Mouse (Mus musculus) layer of hippocampus, postnatal 25 days (tissue): ENCODE measurements around the gene Pgm2l1. TPM values are rescaled to one million over a fixed set of nuclear protein-coding genes. Genes with fewer than 3 reads are reported as not detected.
"Not testable (repeated sequence)": the region's sequence is repeated elsewhere in the genome, so short reads cannot be mapped to it uniquely, and the experiment has no call there.

Source experiments
- DNase-seq, 2 experiments: peaks; one replicate each; pipeline ENCODE4 v3.0.0; 2022; ENCODE audit warnings: mixed read lengths in 2 of 2, low spot score in 1 of 2; ENCODE audit errors: extremely low spot score in 1 of 2
- total RNA-seq, 2 experiments: library from RNA; stranded (reverse); gene quantifications; 2 replicates each; pipeline ENCODE4 v1.2.3; 2021

Gene Pgm2l1
- total RNA-seq, 2 experiments from 2014 or later, result 267 to 298 TPM

GRCm38 (mm10) chr7:100227896-100228525 lies 817 bp downstream of the Pgm2l1 start:
- DNase-seq, result peak in 1 of 2 experiments; percentile 26

GRCm38 (mm10) chr7:100228957-100229356 lies 1.8 kb downstream of the Pgm2l1 start:
- DNase-seq, result no peak

DNA sequence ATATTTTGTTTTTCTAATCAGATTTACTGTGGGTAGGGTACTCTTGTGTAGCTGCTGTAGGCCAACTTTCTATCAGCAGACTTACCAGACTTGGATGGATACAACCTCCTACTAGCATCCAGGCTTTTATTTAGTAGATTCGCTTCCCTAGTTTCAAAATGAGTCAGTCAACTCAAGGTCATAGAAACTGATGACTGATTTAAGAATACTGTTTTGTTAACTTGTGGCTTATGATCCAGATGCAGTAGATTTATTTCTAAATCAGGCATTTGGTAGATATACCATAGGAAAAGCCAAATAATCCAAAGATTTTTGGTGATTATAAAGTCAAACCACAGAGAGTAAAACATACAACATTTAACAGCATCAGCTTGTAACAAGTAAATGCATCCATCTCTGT lies 3.5 kb downstream of the Pgm2l1 start:
- no peak for DNase-seq

GRCm38 (mm10) chr7:100231661-100232060 lies 4.5 kb downstream of the Pgm2l1 start:
- DNase-seq, result no peak

- no peak for DNase-seq
Measured at GRCm38 (mm10) chr7:100233681-100234080, 6.5 kb downstream of the Pgm2l1 start.

DNA sequence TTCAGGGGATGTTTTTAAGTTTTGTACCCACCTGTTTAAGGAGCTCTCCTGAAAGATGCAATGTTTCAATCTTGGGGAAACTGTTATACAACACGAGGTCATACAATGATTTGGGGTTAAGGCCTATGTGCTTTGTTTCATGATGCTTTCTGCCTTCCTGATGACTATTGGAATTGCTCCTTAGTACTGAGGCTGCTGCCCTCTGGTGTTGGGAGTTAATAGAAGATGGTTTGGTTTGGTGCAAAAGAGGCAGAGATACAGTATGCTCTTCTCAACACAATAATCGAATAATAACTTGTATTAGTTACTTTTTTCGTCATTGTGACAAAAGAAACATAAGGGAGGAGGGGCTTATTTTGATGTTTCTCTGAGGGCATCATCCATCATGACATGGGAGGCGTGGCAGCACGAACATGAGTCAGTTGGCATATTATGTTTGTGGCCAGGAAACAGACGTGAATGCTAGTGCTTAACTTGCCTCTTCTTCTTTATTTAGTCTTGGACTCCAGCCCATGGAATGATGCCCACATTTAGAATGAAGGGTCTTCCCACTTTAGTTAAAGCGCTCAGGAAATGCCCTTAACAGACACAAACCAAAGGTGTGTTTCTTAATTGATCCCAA lies 7.2 kb downstream of the Pgm2l1 start:
- DNase-seq, result peak in 1 of 2 experiments; percentile 33

DNA sequence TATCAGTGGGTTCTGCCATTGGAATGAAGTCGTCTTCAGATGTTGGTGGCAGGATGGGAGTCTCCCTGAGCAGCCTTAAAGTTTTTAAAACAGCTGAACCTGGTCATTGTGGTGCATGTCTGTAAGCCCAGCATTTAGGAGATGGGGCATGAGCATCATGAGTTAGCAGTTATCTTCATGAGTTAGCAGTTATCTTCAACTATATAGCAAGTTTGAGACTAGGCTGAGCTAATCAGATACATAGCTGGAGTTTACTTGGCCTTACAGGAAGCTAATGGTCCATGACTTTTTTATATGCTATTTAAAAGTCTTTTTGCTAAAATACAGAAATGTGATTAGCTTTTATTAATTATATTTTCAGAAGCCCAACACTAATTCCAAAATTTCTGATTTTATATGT lies 11.1 kb downstream of the Pgm2l1 start:
- no peak for DNase-seq

DNA sequence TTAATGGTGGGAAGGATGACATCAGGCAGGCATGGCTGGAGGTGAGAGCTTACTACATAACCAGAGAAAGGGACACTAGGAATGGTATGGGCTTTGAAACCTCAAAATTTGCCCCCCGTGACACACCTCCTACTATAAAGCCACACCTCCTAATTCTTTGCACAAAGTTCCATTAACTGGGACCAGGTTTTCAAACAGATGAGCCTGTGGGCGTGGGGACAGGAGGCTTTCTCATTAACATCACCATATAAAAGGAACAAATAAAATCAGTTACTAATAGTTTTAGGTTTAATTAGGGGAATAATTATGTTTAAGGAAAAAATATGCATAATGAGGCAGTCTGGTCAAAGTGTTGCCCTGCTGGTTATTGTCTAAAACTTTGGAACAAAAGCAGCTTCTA lies 13.4 kb downstream of the Pgm2l1 start:
- DNase-seq, result peak in 1 of 2 experiments; percentile 27

DNA sequence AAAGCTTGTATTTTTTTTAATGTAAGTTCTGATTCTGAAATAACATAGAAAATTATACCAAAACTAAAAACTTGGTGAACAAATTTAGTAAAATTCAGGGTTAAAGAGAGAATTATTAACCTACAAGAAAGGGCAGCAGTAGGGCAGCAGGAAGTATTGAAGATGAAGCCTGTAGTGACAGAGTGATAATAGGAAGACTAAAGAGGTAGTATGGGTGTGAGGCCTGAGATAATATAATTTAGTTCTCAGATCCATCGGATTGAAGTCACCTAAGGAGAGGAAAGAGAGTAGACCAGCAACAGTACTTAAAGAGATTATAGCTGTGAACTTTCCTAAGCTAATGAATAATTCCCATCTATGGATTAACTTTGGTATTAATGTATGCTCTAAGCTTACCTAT lies 15.8 kb downstream of the Pgm2l1 start:
- DNase-seq, result no peak

DNA sequence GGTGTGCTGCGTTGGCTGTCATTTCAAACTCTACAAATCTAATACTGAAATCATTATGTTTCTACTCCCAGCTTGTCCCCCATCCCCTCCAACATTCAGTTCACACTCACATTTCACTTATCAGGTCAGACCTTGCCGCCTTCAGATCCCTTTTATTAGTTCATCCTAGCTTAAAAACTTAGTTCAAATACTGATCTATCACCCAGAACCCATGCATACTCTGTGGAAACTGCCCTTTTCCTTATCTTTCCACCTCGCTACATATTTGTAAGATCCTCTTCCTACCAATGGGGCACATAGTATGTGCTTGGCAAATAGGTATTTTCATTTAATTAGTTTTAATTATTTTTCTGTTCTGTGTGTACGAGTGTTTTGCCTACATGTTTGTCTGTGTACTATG lies 17.0 kb downstream of the Pgm2l1 start:
- no peak for DNase-seq

DNA sequence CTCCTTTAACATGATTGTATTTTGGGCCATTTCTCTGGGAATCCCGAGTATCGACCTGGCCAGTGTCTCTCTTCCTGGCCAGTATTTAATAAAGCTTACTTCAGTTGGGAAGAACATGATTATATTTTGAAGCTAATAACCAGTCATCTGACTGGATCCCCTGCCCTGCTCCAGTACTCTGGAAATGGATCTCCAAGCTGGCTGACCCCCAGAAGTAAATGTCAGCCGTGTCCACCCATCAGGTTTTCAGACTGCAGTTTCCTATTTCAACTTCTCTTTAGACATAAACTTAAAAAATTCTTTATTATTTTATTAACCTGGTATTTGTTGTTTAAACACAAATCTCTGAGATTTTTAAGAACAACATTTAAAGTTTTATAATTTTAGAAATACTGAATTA lies 18.0 kb downstream of the Pgm2l1 start:
- no peak for DNase-seq

DNA sequence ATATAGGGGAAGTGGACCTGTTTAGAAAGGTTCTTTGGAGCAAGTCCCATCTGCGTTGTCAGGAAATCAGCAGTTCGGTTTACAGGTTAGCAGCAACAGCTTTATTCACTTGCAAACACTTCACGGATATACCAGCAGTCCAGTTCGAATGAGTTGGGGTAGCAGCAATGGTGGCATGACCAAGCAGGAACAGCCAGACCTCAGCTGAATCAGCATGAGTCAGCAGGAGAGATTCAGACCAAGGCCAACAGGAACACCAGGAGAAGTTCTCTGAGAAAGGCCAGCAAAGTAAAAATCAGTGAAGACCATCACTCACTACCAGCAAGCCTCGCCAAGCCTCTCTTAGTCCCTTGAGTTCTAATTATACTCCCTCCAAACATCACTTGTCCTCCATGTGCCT lies 23.5 kb downstream of the Pgm2l1 start:
- DNase-seq, result no peak

DNA sequence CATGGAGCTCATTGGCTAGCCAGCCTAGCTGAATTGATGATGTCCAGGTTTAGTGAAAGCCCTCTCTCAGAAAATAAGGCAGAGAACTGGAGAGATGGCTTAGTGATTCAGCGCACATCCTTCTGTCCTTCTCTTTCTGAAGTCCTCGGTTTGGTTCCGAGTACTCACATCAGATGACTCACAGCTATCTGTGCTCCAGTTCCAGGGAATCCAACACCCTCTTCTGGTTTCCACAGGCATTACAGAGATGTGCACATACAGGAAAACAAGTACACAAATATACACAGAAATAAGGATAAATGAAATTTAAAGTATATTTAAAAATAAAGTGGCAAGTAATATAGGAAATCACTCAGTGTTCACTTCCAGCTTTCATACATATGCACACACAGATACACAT lies 35.2 kb downstream of the Pgm2l1 start:
- DNase-seq, result no peak

DNA sequence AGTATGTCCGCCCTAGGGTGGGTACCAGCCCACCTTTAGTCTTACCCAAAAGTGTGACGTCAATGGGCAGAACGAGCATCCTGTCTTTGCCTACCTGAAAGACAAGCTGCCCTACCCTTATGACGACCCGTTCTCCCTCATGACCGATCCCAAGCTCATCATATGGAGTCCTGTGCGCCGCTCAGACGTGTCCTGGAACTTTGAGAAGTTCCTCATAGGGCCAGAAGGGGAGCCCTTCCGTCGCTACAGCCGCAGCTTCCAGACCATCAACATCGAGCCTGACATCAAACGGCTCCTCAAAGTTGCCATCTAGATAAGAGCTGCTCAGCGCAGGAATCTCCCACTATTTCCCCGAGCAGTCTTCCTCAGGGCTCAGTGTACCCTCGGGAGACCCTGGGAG lies 37.7 kb downstream of the Pgm2l1 start:
- not testable (repeated sequence) for DNase-seq

GRCm38 (mm10) chr7:100272369-100272768 lies 45.2 kb downstream of the Pgm2l1 start:
- DNase-seq, result no peak

DNA sequence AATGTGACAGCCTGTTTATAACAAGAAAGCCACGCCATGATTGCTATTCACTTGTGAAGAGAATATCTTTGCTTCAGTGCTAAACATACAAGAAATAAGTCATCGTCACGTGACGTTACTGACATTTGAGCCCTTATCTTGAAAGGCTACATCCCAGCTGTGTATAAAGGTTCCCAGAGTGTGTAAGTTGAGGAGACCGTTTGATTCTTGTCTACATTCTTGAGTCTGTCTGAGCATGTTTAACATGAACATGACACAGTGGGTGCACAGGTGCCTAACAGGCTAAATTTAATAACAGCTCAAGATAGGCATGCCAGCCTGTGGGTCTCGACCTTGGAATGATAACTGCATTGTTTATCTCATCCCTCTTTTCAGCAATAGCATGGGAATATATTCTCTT lies 47.3 kb downstream of the Pgm2l1 start:
- DNase-seq, result no peak

- DNase-seq, result no peak
Measured at GRCm38 (mm10) chr7:100276397-100276796, 49.2 kb downstream of the Pgm2l1 start.

GRCm38 (mm10) chr7:100279803-100280202 lies 52.6 kb downstream of the Pgm2l1 start:
- peak in 1 of 2 experiments; percentile 49 for DNase-seq

GRCm38 (mm10) chr7:100281596-100281995 lies 54.4 kb downstream of the Pgm2l1 start:
- DNase-seq, result no peak

DNA sequence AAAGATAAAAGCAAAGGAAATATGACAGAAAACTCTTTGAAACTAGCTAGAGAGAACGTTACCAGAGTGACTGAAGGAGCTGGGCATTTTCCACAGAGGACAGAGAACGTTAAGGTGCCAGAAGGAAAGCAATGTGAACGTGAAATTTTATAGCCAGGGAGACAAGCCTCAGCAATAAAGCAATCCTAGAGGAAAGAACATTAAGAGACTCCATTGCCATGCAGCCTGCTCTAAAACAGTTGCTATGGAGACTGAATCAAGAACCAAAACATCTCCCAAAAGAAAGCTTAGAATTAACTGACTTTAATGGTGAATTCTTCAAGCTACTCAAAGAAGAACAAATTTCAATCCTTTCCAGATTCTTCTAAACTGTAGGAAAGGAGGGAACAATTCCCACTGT lies 56.1 kb downstream of the Pgm2l1 start:
- no peak for DNase-seq

DNA sequence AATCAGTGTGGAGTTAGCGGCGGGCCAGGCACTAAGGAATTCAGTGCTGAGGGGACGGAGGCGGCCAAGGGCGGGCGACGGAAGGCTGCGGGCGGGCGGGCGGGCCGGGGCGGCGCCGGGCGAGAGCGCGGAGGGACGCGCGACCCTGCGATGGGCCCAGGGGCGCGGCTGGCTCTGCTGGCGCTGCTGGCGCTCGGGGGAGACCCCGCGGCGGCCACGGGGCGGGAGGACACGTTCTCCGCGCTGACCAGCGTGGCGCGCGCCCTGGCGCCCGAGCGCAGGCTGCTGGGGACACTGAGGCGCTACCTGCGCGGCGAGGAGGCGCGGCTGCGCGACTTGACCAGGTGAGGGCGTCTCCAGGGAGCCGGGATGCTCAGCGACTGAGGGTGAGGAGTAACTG lies 58.2 kb downstream of the Pgm2l1 start, which contains the start of gene P4ha3:
Gene P4ha3 (plus strand): TSS at position 138 of the 400 bp plus-strand sequence.
- no peak for DNase-seq
